Mouse (Mus musculus): ENCODE data around the gene Crocc2. TPM values are rescaled to one million over a fixed set of nuclear protein-coding genes. Genes with fewer than 3 reads are reported as not detected.

Gene Crocc2
- polyA plus RNA-seq, 1 experiment from 2014 or later, result 0.11 TPM

- Histone ChIP-seq H3K27ac (ENCODE audit: poor library complexity, severe bottlenecking) (no peak overlapping the region), H3K9me3 (replicated peaks) (no peaks in the 10 kb centered on the region), H3K4me2 (no peak overlapping the region), H3K36me3 (peaks cover 6% of the 10 kb centered on the region; the same call in 1 of the 2 replicates), H3K27me3 (replicated peaks) (peaks cover 2% of the 10 kb centered on the region; the same call in 1 of the 2 replicates), H3K9ac (no peak overlapping the region), H3K4me1 (replicated peaks) (no peaks in the 10 kb centered on the region), H3K4me3 (no peak overlapping the region)
- WGBS, result 71% methylated on average over 7 of the region's 7 CpGs
- no peak for ATAC-seq (ENCODE audit: insufficient number of reproducible peaks, low FRiP score)
Observed at GRCm38 (mm10) chr1:93277041-93277440, 108.5 kb downstream of the Crocc2 start.

Small RNA genes within 50 kb of the gene (microRNA-seq; reads per million reads assigned to microRNA genes)
- gene Mir6901, result not detected

Other genes with a start within 250 kb of the Crocc2 start
- gene Capn10, start 234.3 kb upstream of the Crocc2 start, polyA plus RNA-seq (2016; fragmentation: Nextera tagmentation; extraction: Ambion mirVana), result 18.2 and 19.1 TPM in 2 replicates
- gene Gpr35, start 217.9 kb upstream of the Crocc2 start, polyA plus RNA-seq (2016; fragmentation: Nextera tagmentation; extraction: Ambion mirVana), result 0.35 and 1.0 TPM in 2 replicates
- gene Aqp12, start 162.4 kb upstream of the Crocc2 start, polyA plus RNA-seq (2016; fragmentation: Nextera tagmentation; extraction: Ambion mirVana), result not detected in 2 replicates
- 7.4 and 7.7 TPM in 2 replicates for gene Kif1a, start 66.8 kb upstream of the Crocc2 start, polyA plus RNA-seq (2016; fragmentation: Nextera tagmentation; extraction: Ambion mirVana)
- not detected in 2 replicates for gene Agxt, start 33.5 kb upstream of the Crocc2 start, polyA plus RNA-seq (2016; fragmentation: Nextera tagmentation; extraction: Ambion mirVana)
- gene 2310007B03Rik, start 7.8 kb upstream of the Crocc2 start, polyA plus RNA-seq (2016; fragmentation: Nextera tagmentation; extraction: Ambion mirVana), result not detected in 2 replicates
- 7.2 and 8.1 TPM in 2 replicates for gene Sned1, start 67.1 kb downstream of the Crocc2 start, polyA plus RNA-seq (2016; fragmentation: Nextera tagmentation; extraction: Ambion mirVana)
- 20.2 and 20.7 TPM in 2 replicates for gene Mterf4, start 137.2 kb downstream of the Crocc2 start, polyA plus RNA-seq (2016; fragmentation: Nextera tagmentation; extraction: Ambion mirVana)
- gene Ppp1r7, start 174.1 kb downstream of the Crocc2 start, polyA plus RNA-seq (2016; fragmentation: Nextera tagmentation; extraction: Ambion mirVana), result 59.6 and 65.9 TPM in 2 replicates
- 9.8 and 10.8 TPM in 2 replicates for gene Pask, start 174.8 kb downstream of the Crocc2 start, polyA plus RNA-seq (2016; fragmentation: Nextera tagmentation; extraction: Ambion mirVana)
- 0.27 and 1.2 TPM in 2 replicates for gene Ano7, start 205.2 kb downstream of the Crocc2 start, polyA plus RNA-seq (2016; fragmentation: Nextera tagmentation; extraction: Ambion mirVana)

Measured in heart, embryonic 12.5 days (tissue).